Mouse (Mus musculus): Measurements from ENCODE around the gene Msn.

DNA sequence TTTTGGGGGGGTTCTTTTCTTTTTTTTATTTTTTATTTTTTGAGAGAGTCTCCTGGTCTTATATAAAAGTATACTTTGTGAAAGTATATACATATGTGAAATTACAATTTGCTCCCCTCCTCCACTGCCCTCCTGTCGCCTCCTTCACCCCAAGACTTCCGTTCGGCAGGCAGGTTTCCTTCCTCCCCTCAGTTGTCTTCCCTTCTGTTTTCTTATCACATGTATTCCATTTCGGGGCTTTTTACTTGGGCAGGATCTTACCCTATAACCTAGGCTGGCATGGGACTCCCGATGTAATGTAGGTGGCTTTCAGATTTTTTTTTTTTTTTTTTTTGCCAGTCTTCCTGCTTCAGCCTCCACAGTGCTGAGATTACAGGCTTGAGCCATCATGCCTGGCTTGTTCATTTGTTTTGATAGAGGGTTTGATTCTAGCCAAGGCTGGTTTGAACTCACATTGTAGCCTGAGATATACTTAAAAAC lies 1.7 kb downstream of the Msn start:
- TF ChIP-seq POLR2A (IDR thresholded peaks at IDR 0.05; ENCODE audit: insufficient read depth, low read length) (no peak), CTCF (IDR thresholded peaks at IDR 0.05; ENCODE audit: low read depth, low read length) (no peak), EP300 (IDR thresholded peaks at IDR 0.05; ENCODE audit: insufficient read depth, low read depth, low read length) (no peak)
